Mouse (Mus musculus) MEL (cell line): ENCODE measurements around the gene Vpreb3.

Experiments
- CTCF ChIP-seq, 3 experiments: IDR thresholded peaks in 2 of 3; conservative IDR thresholded peaks in 1 of 3; 2 replicates each; pipeline ENCODE4 v1.5.1; 2011 to 2012; ENCODE audit warnings: low read length in 3 of 3, low read depth in 2 of 3, mild to moderate bottlenecking in 2 of 3, improper control_type of control experiment in 1 of 3, inconsistent platforms in 1 of 3, mixed read lengths in 1 of 3, moderate library complexity in 1 of 3; ENCODE audit not compliant: control insufficient read depth in 1 of 3, insufficient read depth in 1 of 3, poor library complexity in 1 of 3, severe bottlenecking in 1 of 3
- EP300 ChIP-seq, 2 experiments: IDR thresholded peaks; 2 replicates each; pipeline ENCODE4 v1.6.1; 2011; ENCODE audit warnings: improper control_type of control experiment in 2 of 2, low read length in 2 of 2, low read depth in 1 of 2, mild to moderate bottlenecking in 1 of 2
- HCFC1 ChIP-seq: IDR thresholded peaks from 2 replicates; pipeline ENCODE4 v1.6.1; 2012; ENCODE audit warnings: low read depth, mild to moderate bottlenecking, inconsistent platforms, low read length, improper control_type of control experiment, moderate library complexity
- MXI1 ChIP-seq: IDR thresholded peaks from 2 replicates; pipeline ENCODE4 v1.6.1; 2011; ENCODE audit warnings: mild to moderate bottlenecking, low read depth, low read length, improper control_type of control experiment
- POLR2A ChIP-seq, 2 experiments: IDR thresholded peaks; 2 replicates each; pipeline ENCODE4 v1.6.1; 2011 to 2012; ENCODE audit warnings: low read length in 2 of 2, mild to moderate bottlenecking in 2 of 2, control low read depth in 1 of 2, improper control_type of control experiment in 1 of 2, low read depth in 1 of 2, moderate library complexity in 1 of 2; ENCODE audit not compliant: control insufficient read depth in 1 of 2, insufficient read depth in 1 of 2, poor library complexity in 1 of 2
- USF1 ChIP-seq: IDR thresholded peaks from 2 replicates; pipeline ENCODE4 v1.6.1; 2014; ENCODE audit warnings: low read depth, mild to moderate bottlenecking, inconsistent platforms, low read length, improper control_type of control experiment, moderate library complexity
- ZC3H11A ChIP-seq: IDR thresholded peaks from 2 replicates; pipeline ENCODE4 v1.6.1; 2012; ENCODE audit warnings: low read depth, mild to moderate bottlenecking, inconsistent platforms, low read length, improper control_type of control experiment
- ZMIZ1 ChIP-seq: IDR thresholded peaks from 2 replicates; pipeline ENCODE4 v1.6.1; 2012; ENCODE audit warnings: low read depth, mild to moderate bottlenecking, inconsistent platforms, low read length, improper control_type of control experiment, moderate library complexity

DNA sequence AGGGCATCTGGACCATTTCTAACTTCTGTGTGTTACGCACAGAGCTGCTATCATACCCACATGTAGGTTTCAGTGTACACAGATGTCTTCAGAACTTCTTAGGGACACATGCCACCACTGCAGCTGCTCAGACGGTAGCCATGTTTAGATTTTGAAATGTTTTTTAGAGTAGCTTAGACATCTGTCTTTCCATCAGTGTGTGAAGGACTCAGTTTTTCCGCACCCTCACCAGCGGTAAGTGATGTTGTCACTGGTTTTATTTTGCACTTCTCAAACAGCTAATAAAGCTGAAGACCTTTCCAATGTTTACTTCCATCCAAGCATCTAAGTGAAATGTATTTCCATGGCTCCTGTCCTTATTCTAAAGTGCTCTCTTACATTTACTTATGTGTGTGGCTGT is 36.0 kb upstream of the Vpreb3 start:
- no peak for TF ChIP-seq EP300 (IDR thresholded peaks at IDR 0.05; ENCODE audit: low read depth in 1 of 2, low read length in 2 of 2)
- no peak for TF ChIP-seq CTCF (IDR thresholded peaks at IDR 0.05 in 2 of 3, conservative IDR thresholded peaks at IDR 0.05 in 1 of 3; ENCODE audit: control insufficient read depth in 1 of 3, insufficient read depth in 1 of 3, low read depth in 2 of 3, low read length in 3 of 3, poor library complexity in 1 of 3, severe bottlenecking in 1 of 3)
- no peak for TF ChIP-seq MXI1
- TF ChIP-seq POLR2A (IDR thresholded peaks at IDR 0.05; ENCODE audit: control insufficient read depth in 1 of 2, insufficient read depth in 1 of 2, low read depth in 1 of 2, low read length in 2 of 2, poor library complexity in 1 of 2): no peak
- TF ChIP-seq USF1: no peak
- no peak for TF ChIP-seq HCFC1
- TF ChIP-seq ZMIZ1: no peak
- no peak for TF ChIP-seq ZC3H11A
